Mouse (Mus musculus): ENCODE measurements at regions not wholly inside any gene's neighbourhood (a gene's known extent, or its start where the extent isn't known, plus 50 kb on each side); places are given as distances from the start of the nearest gene placed in this dataset.
A peak's percentile ranks its signal among the peaks of the same experiment; 100 is the strongest.

GRCm38 (mm10) chr14:102925769-102926443 is 56.5 kb downstream of the Kctd12 start:
- no peak for DNase-seq

DNA sequence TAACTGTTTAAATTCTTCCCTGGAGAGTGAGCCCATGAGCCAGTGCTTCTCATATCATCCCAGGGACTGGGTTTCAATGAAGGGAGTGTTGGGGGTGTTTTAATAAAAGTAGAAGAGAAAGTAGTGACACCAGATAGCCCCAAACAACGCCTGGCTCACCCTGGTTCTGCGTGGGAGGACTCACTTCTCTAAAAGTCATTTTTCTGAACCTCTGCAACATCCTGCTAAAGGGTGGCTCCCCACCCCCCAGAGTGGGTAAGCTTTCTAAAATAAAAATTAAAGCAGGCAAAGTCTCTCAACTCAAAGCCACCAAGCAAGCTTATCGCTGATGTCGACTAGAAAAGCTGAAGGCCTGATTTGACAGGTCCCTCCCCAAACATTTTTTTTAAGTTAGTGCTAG is 57.8 kb downstream of the Kctd12 start:
- no peak for DNase-seq

GRCm38 (mm10) chr14:102922496-102922993 is 59.9 kb downstream of the Kctd12 start:
- no peak for DNase-seq

DNA sequence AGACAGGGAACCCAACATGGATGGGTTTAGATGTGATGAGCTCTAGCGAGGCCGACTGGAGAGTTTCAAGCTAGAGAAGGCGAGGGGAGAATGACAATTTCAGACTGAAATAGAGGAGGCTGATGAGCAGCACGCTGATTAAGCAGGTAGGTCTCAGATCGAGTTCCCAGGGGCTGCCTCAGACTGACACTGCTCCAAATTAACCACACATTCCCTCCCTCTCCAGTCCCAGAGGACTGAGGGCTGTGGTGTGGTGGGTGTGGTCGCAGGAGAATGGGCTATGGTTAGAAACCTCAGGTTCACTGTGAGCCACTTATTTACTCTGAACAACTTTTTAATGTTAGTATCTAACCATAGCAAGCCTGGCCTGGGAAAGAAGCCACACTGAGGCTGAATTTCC is 62.0 kb downstream of the Kctd12 start:
- no peak for DNase-seq

GRCm38 (mm10) chr14:102919261-102919801 is 63.1 kb downstream of the Kctd12 start:
- DNase-seq: no peak

DNA sequence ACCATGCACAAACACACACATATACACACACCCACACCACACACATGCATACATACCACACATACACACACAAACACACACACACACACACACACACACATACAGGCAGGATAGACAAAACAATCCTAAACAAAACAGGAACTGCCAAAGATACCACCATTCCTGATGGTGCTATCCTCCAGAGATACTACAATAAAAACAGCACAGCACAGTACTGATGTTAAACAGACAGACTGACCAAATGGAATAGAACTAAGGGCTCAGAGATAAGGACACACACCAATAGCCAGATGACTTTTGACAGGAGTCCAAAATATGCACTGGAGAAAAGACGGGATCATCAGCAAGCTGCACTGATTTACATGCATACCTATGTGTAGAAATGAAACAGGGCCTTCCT is 64.5 kb downstream of the Kctd12 start:
- no peak for DNase-seq

GRCm38 (mm10) chr14:102915918-102916317 is 66.5 kb downstream of the Kctd12 start:
- no peak for DNase-seq

DNA sequence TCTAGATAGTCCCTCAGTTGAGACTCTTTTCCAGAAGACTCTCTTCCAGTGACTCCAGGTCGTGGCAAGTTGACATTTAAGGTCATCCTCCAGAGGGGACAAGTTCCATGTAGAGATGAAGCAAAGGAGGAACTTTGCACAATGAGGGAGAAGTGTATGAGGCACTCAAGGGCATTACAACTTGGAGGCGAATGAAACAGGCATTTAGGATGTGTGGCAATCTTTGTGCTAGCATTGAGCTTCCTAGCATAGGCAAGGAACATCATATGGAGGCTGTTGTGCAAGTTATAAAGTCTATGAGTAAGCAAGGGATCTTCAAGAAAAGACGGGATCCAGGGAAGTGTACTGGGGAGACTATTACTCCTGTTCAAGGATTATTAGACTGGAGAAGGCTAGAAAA is 70.9 kb downstream of the Kctd12 start:
- no peak for DNase-seq

GRCm38 (mm10) chr14:102908990-102909389 is 73.4 kb downstream of the Kctd12 start:
- DNase-seq: no peak

GRCm38 (mm10) chr14:102907411-102908103 is 74.9 kb downstream of the Kctd12 start:
- DNase-seq: no peak

GRCm38 (mm10) chr14:102906826-102907225 is 75.6 kb downstream of the Kctd12 start:
- no peak for DNase-seq

GRCm38 (mm10) chr14:102906286-102906685 is 76.2 kb downstream of the Kctd12 start:
- no peak for DNase-seq

DNA sequence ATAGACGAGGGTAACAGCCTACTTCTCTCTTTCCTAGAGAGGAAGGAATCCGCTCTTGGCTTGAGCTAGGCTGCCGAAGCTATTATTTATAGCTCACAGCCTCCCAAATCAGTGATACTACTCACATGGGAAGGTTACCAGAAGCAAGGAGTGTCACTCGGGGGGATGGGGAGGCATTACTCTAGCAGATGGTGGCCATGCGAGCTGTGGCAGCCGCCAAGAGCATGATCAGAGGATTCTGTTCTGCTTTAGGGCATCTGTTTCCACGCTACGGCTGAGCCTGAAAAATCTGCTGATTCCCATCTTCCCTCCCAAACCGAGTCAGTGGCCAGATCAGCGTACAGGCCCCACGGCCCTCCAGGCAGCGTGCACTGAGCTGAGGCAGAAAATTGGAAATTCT is 79.5 kb downstream of the Kctd12 start:
- DNase-seq: no peak

- no peak for DNase-seq
These were observed 80.2 kb downstream of the Kctd12 start for GRCm38 (mm10) chr14:102902236-102902635.

GRCm38 (mm10) chr14:102898445-102898844 is 84.0 kb downstream of the Kctd12 start:
- DNase-seq: no peak

DNA sequence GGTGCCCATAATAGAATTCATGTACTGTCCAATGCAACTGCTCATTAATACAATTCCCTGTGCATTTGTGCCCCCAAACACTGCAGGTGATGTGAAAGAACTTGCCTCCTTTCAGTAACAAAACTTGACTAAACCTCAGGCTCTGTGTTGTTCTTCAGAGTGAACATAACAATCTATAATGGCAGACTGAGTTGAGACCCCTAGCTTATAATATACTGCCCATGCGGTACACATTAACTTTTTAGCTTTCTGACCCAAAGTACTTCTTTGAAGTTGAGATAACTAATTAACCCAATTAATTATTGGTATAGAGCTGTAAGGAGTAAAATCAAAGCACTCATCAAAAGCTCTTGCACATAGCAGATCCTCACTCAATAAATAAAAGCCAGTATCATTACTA is 85.4 kb downstream of the Kctd12 start:
- DNase-seq: no peak

- DNase-seq: no peak
These were observed 85.9 kb downstream of the Kctd12 start for GRCm38 (mm10) chr14:102896527-102896926.

GRCm38 (mm10) chr14:102893241-102893640 is 89.2 kb downstream of the Kctd12 start:
- no peak for DNase-seq

DNA sequence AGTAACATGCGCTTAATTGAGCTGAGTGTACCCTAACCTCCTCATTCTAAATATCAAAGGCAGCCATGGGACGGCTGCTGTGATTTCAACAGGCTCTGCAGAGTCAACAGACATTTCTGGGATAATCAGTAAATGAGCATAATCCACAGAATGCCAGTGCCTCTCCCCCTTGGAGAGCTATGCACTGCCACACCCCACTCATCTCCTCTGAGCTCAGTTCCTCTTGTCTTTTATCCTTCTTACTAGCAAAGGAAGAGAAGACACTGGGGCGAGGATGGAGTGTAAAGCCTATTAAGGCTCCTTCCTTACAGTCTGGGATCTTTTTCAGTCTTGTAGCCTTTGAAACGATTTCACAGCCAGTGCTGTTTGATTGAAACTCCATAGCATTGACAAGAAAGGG is 90.9 kb downstream of the Kctd12 start:
- no peak for DNase-seq

DNA sequence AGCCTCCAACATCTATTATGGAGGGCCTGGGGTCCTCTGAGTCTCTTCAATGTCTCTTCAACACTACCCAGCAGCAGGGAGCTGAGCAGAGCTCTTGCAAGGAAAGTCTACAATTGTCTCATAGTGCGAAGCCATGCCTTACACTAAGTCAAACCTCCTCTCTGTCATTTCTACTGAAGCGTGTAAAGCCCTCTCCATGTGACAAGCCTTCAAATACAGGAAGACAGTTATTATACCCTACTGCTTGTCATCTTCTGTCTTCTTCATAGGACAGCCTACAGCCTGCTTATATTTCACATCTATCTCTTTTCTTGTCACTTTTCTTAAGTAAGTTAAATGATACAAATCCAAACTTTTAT is 97.2 kb downstream of the Kctd12 start:
- DNase-seq: no peak

DNA sequence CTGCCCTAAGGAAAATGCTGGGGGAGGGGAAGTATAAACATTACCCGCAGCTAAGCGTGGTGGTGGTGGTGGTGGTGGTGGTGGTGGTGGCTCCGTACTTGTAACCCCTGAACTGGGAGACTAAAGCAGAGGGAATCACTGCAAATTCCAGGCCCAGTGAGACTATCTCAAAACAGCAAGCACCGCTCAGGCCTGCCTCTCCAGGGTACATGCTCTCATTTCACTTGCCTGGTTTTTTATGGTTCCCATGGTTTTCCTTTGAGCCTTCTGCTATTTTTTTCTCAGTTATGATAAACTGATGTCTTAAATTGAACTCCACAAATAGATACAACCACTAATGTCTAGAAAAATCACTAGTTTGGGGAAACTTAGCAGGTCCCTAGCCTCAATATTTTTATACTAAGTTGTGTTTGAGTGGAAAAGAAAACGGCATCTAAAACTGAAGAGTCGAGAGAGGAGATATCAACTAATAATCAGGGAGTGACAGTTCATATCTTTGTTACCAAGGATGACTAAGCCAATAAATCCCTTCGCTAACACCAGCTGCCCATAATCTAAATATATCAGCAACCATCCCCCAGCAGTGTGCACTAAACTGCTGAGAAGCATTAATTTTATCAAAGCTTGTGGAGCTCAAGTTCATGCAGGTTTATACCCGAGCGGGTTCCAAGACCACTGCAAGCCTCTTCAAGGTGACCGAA is 97.7 kb downstream of the Kctd12 start:
- no peak for DNase-seq

- peak; percentile 57 for DNase-seq
These were observed 98.9 kb downstream of the Kctd12 start for GRCm38 (mm10) chr14:102883344-102884122.

DNA sequence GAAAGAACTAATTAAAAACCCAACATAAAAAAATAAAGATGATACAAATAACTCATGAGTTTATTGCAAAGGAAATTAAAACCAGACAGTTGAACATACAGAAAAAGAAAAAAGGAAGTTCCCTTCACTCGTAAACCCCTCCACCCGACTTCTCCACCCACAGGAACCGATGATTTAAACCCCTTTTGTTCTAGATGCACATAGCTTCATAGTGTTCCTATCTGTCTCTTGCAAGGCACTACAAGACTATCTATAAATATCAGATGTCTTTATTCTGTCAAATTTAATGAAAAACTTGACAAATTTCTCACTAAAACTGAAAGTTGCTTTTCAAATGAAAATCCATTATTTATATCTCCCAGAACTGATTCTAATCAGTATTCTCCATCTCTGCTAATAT is 100.2 kb downstream of the Kctd12 start:
- DNase-seq: no peak

All from kidney, postnatal 14 days (tissue).